Mouse (Mus musculus) kidney, adult 2 months (tissue): ENCODE measurements around the gene Pzp. TPM values are rescaled to one million over a fixed set of nuclear protein-coding genes. Genes with fewer than 3 reads are reported as not detected.

Experiments
- DNase-seq: peaks from one replicate; pipeline ENCODE4 v3.0.0; 2021
- H3K27ac ChIP-seq: fragments of 200-500 bp; 2 replicates; pipeline ENCODE4 v1.5.1; 2012; ENCODE audit warnings: low read depth, low read length, control low read depth, inconsistent platforms; ENCODE audit not compliant: insufficient read depth
- H3K27me3 ChIP-seq: fragments of 200-500 bp; replicated peaks from 2 replicates; pipeline ENCODE4 v1.6.1; 2012; ENCODE audit warnings: mild to moderate bottlenecking, moderate library complexity, low read length, inconsistent platforms; ENCODE audit not compliant: control insufficient read depth, insufficient read depth
- H3K36me3 ChIP-seq: fragments of 200-500 bp; 2 replicates; pipeline ENCODE4 v1.6.1; 2012; ENCODE audit warnings: mild to moderate bottlenecking, moderate library complexity, low read length, inconsistent platforms; ENCODE audit not compliant: control insufficient read depth, insufficient read depth
- H3K4me1 ChIP-seq: fragments of 200-500 bp; 2 replicates; pipeline ENCODE4 v1.6.1; 2011; ENCODE audit warnings: low read length; ENCODE audit not compliant: control insufficient read depth, insufficient read depth
- H3K4me3 ChIP-seq: fragments of 200-500 bp; 2 replicates; pipeline ENCODE4 v1.5.1; 2011; ENCODE audit warnings: mild to moderate bottlenecking, low read depth, low read length, control low read depth; ENCODE audit not compliant: insufficient read depth
- CTCF ChIP-seq: fragments of 200-500 bp; conservative IDR thresholded peaks from 2 replicates; pipeline ENCODE4 v1.5.1; 2011; ENCODE audit warnings: low read depth, mild to moderate bottlenecking, control low read depth, low read length, moderate library complexity, mixed read lengths; ENCODE audit not compliant: insufficient read depth, insufficient read length
- POLR2A ChIP-seq: fragments of 200-500 bp; IDR thresholded peaks from one replicate; pipeline ENCODE4 v1.6.1; 2011; ENCODE audit warnings: low read depth, low read length, control low read depth
- WGBS: fragments of 180-500 bp; shearing (Covaris S2); methylation state at CpG from one replicate; pipeline ENCODE4 v1.1.7; 2018; 5-methylcytosine and 5-hydroxymethylcytosine counted together
- polyA plus RNA-seq: library from polyadenylated mRNA; depleted of rRNA; stranded (reverse); fragments of >200 nt; gene quantifications from 2 replicates; pipeline ENCODE4 v1.2.3, GENCODE M21; 2012

Pzp gene
- polyA plus RNA-seq, 1 experiment, result 0.05 TPM

DNA sequence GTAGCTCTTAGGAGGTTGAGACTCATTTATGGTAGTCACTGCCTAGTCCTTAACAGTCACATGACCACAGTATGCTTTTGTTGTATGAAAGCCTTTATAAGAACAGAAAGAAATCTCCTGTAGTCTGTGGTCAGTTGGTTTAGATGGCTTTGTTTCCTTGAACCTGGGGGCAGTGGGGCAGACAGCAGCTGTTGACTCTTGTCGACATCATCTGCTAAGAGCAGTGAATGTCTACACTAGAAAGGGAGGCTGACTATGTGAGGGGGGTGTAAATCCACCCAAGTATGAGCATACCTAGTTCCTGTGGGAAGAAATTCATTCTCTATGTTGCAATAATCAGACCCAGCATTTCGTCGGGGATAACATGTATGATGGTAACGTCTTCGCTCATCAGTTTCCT, 79.5 kb downstream of the Pzp start:
- TF ChIP-seq POLR2A (no peak), CTCF (no peak)
- 95% methylated on average over 5 of the region's 5 CpGs for WGBS

DNA sequence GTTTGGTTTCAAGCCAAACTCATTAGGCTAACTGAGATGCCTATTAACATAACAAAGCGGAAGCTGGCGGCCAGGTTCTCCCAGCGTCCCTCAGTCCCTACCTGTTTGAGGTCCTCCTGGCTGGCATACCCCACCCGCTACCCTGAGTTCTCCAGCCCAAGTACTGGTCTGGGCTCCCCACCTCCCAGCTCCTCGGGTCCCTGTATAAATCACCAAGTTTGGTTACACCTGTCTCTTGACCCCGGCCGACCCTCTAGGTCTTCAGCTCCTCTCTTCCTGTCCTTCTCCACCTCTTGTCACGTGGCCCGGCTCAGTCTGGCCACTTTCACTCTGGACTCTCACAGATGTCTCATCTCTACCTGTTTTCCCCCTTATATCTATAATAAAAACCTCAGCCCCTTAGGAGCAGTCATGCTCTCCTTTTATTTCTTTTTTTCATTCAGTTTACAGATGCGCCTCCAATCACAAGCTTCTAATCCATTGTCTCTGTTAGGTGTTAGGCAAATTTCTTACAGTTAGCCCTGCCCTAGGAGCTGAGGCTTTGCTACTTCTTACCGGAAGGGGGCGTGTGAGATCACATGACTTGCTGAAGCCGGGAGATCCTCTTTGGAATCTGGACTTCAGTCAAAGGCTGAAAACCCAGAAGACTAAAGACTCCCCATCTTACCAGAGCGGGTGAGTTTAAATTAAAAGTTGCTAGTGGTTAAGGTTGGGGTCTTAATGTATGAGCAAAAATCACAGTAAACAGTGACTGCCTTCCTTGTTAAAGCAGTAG, 80.6 kb downstream of the Pzp start:
- Histone ChIP-seq H3K36me3 (no peaks in the 10 kb centered on the region), H3K4me3 (peak overlapping the region; percentile 27), H3K4me1 (peaks cover 3% of the 10 kb centered on the region; the same call in 1 of the 2 replicates), H3K27me3 (no peaks in the 10 kb centered on the region), H3K27ac (no peak overlapping the region; the same call in 1 of the 2 replicates)
- TF ChIP-seq CTCF (peak; percentile 81), POLR2A (no peak)
- 11% methylated on average over 14 of the region's 14 CpGs for WGBS
- DNase-seq, result peak; percentile 88

More for the DNA sequence above, 79.5 kb downstream of the Pzp start:
- Histone ChIP-seq H3K27ac (no peak overlapping the region), H3K36me3 (no peaks in the 10 kb centered on the region), H3K4me1 (peaks cover 3% of the 10 kb centered on the region; the same call in 1 of the 2 replicates), H3K27me3 (no peaks in the 10 kb centered on the region), H3K4me3 (no peak overlapping the region)
- DNase-seq, result no peak

- WGBS, result 94% methylated on average over 2 of the region's 2 CpGs
- no peak for DNase-seq
- H3K27ac ChIP-seq, result no peak overlapping the region
- no peaks in the 10 kb centered on the region for H3K36me3 ChIP-seq
- H3K27me3 ChIP-seq, result no peaks in the 10 kb centered on the region
- TF ChIP-seq CTCF, result peak; percentile 18; the same call in 1 of the 2 replicates
- no peak for TF ChIP-seq POLR2A
- H3K4me3 ChIP-seq, result no peak overlapping the region
- H3K4me1 ChIP-seq, result peaks cover 6% of the 10 kb centered on the region
Measured at GRCm38 (mm10) chr6:128440238-128440637, 86.3 kb downstream of the Pzp start.

DNA sequence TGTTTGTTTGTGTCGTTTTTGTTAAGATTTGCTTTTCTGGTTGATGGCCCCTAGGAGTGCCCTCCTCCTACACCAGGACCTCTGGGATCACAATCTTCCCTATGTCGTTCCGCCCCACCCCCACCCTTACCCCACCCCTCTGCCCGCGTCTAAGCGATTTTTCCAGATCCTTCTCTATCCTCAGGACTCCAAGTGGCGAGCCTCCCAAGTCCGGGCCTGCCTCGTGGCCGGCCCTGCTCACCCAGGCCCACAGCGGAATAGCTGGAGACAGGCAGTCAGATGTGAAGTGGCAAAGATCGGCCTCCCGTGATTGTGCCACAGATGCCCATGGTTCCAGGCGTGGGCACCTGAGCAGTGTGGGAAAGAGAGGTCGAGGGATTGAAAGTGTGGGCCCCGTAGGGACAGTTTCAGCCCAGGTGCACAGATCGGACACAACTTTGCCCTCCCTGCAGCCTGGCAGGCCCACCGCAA, 87.6 kb downstream of the Pzp start:
- no peak for TF ChIP-seq CTCF
- H3K27ac ChIP-seq, result no peak overlapping the region; the same call in 1 of the 2 replicates
- no peaks in the 10 kb centered on the region for H3K27me3 ChIP-seq
- H3K4me3 ChIP-seq, result peak overlapping the region; percentile 94
- 0 out of 2 replicates have a peak, but pooled peaks cover 2% of the 10 kb centered on the region for H3K36me3 ChIP-seq
- peak; percentile 38 for DNase-seq
- 9% methylated on average over 18 of the region's 18 CpGs for WGBS
- peaks cover 6% of the 10 kb centered on the region for H3K4me1 ChIP-seq

- Histone ChIP-seq H3K4me1 (peaks cover 6% of the 10 kb centered on the region), H3K27ac (peak within 1 kb of the TSS; percentile 91), H3K27me3 (no peaks in the 10 kb centered on the region), H3K4me3 (peak within 1 kb of the TSS; percentile 94), H3K36me3 (peaks cover 5% of the 10 kb centered on the region; the same call in 1 of the 2 replicates)
- TF ChIP-seq CTCF (no peak), POLR2A (peak; percentile 79)
- WGBS, result 2% methylated on average over 67 of the region's 67 CpGs
- DNase-seq, result peak; percentile 97
Measured at GRCm38 (mm10) chr6:128438317-128438870, 88.1 kb downstream of the Pzp start, which contains the start of gene Fkbp4. Fkbp4 (minus strand) TSS chr6:128438677.

DNA sequence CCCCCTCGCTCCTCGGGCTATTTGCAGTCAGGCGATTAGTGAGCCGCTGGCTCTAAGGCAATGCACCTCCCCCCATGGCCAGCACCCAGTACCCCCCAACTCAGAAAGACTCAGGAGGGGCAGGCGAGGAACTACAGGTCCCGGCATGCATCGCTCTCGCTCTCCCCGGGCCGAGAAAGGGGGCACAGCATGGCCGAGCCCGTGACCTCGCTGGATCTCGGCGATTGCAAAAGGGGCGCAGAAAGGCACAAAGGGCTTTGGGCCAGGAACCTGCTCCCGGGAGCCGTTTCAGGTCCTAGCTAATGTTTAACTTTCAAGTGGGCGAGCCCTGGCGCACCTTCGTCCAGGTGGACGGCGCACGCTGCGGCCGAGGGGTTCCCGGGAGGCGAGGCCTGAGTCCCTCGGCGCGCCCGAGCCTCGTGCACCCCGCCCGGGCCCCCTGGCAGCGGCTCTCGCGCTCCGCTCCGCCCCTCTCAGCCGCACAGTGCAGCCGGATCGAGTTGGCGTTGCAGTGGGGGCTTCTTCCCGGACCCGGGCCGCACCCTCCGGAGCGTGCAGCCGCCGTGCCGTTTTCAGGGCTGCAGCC, 88.7 kb downstream of the Pzp start:
- Histone ChIP-seq H3K4me1 (peaks cover 6% of the 10 kb centered on the region), H3K36me3 (peaks cover 5% of the 10 kb centered on the region; the same call in 1 of the 2 replicates), H3K27ac (peak overlapping the region; percentile 91), H3K4me3 (peak overlapping the region; percentile 94), H3K27me3 (no peaks in the 10 kb centered on the region)
- TF ChIP-seq CTCF, result no peak
- no peak for TF ChIP-seq POLR2A
- peak; percentile 93 for DNase-seq
- 1% methylated on average over 52 of the region's 52 CpGs for WGBS

GRCm38 (mm10) chr6:128437288-128437687, 89.2 kb downstream of the Pzp start:
- Histone ChIP-seq H3K4me3 (peak overlapping the region; percentile 94), H3K4me1 (peaks cover 6% of the 10 kb centered on the region), H3K27ac (peak overlapping the region; percentile 91), H3K36me3 (peaks cover 8% of the 10 kb centered on the region; the same call in 1 of the 2 replicates), H3K27me3 (no peaks in the 10 kb centered on the region)
- WGBS, result 8% methylated on average over 10 of the region's 10 CpGs
- TF ChIP-seq CTCF (no peak), POLR2A (no peak)
- DNase-seq, result no peak
